Mouse (Mus musculus) intestine, postnatal 0 days (tissue): ENCODE results near the gene Il6st. TPM values are rescaled to one million over a fixed set of nuclear protein-coding genes. Genes with fewer than 3 reads are reported as not detected.

ENCODE experiments used
- ATAC-seq: fragments of 200-750 bp; cut with Nextera tagmentation; 2 replicates; pipeline ENCODE4 v1.8.0; 2017; ENCODE audit warnings: mild to moderate bottlenecking, moderate TSS enrichment, moderate library complexity
- H3K27ac ChIP-seq: fragments of 300-500 bp; sonication (generic); 2 replicates; pipeline ENCODE4 v1.5.1; 2014; ENCODE audit warnings: mild to moderate bottlenecking, low read depth, low read length, moderate library complexity
- H3K27me3 ChIP-seq: fragments of 300-500 bp; sonication (generic); replicated peaks from 2 replicates; pipeline ENCODE4 v1.6.1; 2014; ENCODE audit warnings: low read length, mixed read lengths; ENCODE audit not compliant: control insufficient read depth, insufficient read depth
- H3K36me3 ChIP-seq: fragments of 300-500 bp; sonication (generic); 2 replicates; pipeline ENCODE4 v1.6.1; 2014; ENCODE audit warnings: mild to moderate bottlenecking, moderate library complexity; ENCODE audit not compliant: control insufficient read depth, insufficient read depth
- H3K4me1 ChIP-seq: fragments of 300-500 bp; sonication (generic); replicated peaks from 2 replicates; pipeline ENCODE4 v1.6.1; 2014; ENCODE audit warnings: antibody characterized with exemption, low read length, mixed read lengths; ENCODE audit not compliant: control insufficient read depth, insufficient read depth
- H3K4me2 ChIP-seq: fragments of 300-500 bp; sonication (generic); replicated peaks from 2 replicates; pipeline ENCODE4 v1.6.1; 2014; ENCODE audit warnings: low read depth, mild to moderate bottlenecking, moderate library complexity
- H3K4me3 ChIP-seq: fragments of 300-500 bp; sonication (generic); 2 replicates; pipeline ENCODE4 v1.5.1; 2014; ENCODE audit warnings: low read depth, low read length
- H3K9ac ChIP-seq: fragments of 300-500 bp; sonication (generic); 2 replicates; pipeline ENCODE4 v1.6.1; 2014; ENCODE audit warnings: mild to moderate bottlenecking, low read depth, low read length
- H3K9me3 ChIP-seq: fragments of 300-500 bp; sonication (generic); 2 replicates; pipeline ENCODE4 v1.6.1; 2016; ENCODE audit warnings: mixed run types; ENCODE audit not compliant: control insufficient read depth
- CTCF ChIP-seq: sonication (generic); IDR thresholded peaks from 2 replicates; pipeline ENCODE4 v1.5.1; 2016; ENCODE audit warnings: low read depth, mild to moderate bottlenecking, control low read depth, antibody characterized with exemption, moderate library complexity
- WGBS: fragments of 180-500 bp; shearing (Covaris S2); extraction: QIAGEN DNeasy Blood & Tissue Kit; methylation state at CpG from one replicate; pipeline ENCODE4 v1.1.7; 2014; 5-methylcytosine and 5-hydroxymethylcytosine counted together
- polyA plus RNA-seq: library from polyadenylated mRNA; unstranded; fragments of >200 nt; fragmentation: Nextera tagmentation; extraction: Ambion mirVana; gene quantifications from 2 replicates; pipeline ENCODE4 v1.2.1, GENCODE M21; 2015

The Il6st gene
- polyA plus RNA-seq, 1 experiment from 2014 or later = 20.5 TPM

GRCm38 (mm10) chr13:112523346-112523970 is 59.6 kb downstream of the Il6st start:
- no peaks in the 10 kb centered on the region for H3K9me3 ChIP-seq
- 65% methylated on average over 10 of the region's 10 CpGs for WGBS
- no peak overlapping the region for H3K27ac ChIP-seq
- H3K27me3 ChIP-seq = no peaks in the 10 kb centered on the region
- H3K36me3 ChIP-seq = no peaks in the 10 kb centered on the region
- ATAC-seq = no peak
- H3K4me1 ChIP-seq = no peaks in the 10 kb centered on the region
- no peak overlapping the region for H3K9ac ChIP-seq
- no peak overlapping the region for H3K4me2 ChIP-seq
- no peak for TF ChIP-seq CTCF
- H3K4me3 ChIP-seq = no peak overlapping the region

- Histone ChIP-seq H3K4me2 (no peak overlapping the region), H3K9ac (no peak overlapping the region), H3K27me3 (no peaks in the 10 kb centered on the region), H3K9me3 (no peaks in the 10 kb centered on the region), H3K4me3 (no peak overlapping the region), H3K36me3 (no peaks in the 10 kb centered on the region), H3K27ac (no peak overlapping the region), H3K4me1 (no peaks in the 10 kb centered on the region)
- no peak for TF ChIP-seq CTCF
- ATAC-seq = no peak
- WGBS = 35% methylated on average over 1 of the region's 1 CpGs
Observed at GRCm38 (mm10) chr13:112527186-112527585, 63.3 kb downstream of the Il6st start.

- Histone ChIP-seq H3K36me3 (no peaks in the 10 kb centered on the region), H3K4me2 (no peak overlapping the region), H3K9ac (no peak overlapping the region), H3K4me3 (no peak overlapping the region), H3K4me1 (no peaks in the 10 kb centered on the region), H3K27ac (no peak overlapping the region), H3K27me3 (no peaks in the 10 kb centered on the region), H3K9me3 (no peaks in the 10 kb centered on the region)
- 27% methylated on average over 3 of the region's 3 CpGs for WGBS
- ATAC-seq = 0 out of 2 replicates have a peak, but pooled peaks have one; percentile 28
- TF ChIP-seq CTCF = peak; percentile 94
Observed at GRCm38 (mm10) chr13:112529893-112530292, 66.0 kb downstream of the Il6st start.

GRCm38 (mm10) chr13:112532235-112532634 is 68.4 kb downstream of the Il6st start:
- TF ChIP-seq CTCF = no peak
- no peaks in the 10 kb centered on the region for H3K27me3 ChIP-seq
- H3K9me3 ChIP-seq = no peaks in the 10 kb centered on the region
- H3K9ac ChIP-seq = no peak overlapping the region
- no peaks in the 10 kb centered on the region for H3K4me1 ChIP-seq
- H3K4me2 ChIP-seq = no peak overlapping the region
- H3K36me3 ChIP-seq = no peaks in the 10 kb centered on the region
- no peak for ATAC-seq
- WGBS = 86% methylated on average over 6 of the region's 6 CpGs
- no peak overlapping the region for H3K27ac ChIP-seq
- no peak overlapping the region for H3K4me3 ChIP-seq

- Histone ChIP-seq H3K9me3 (no peaks in the 10 kb centered on the region), H3K36me3 (no peaks in the 10 kb centered on the region), H3K27me3 (no peaks in the 10 kb centered on the region), H3K9ac (no peak overlapping the region), H3K4me2 (no peak overlapping the region), H3K27ac (no peak overlapping the region), H3K4me3 (no peak overlapping the region), H3K4me1 (no peaks in the 10 kb centered on the region)
- TF ChIP-seq CTCF = no peak
- no peak for ATAC-seq
- WGBS = 81% methylated on average over 9 of the region's 9 CpGs
Observed at GRCm38 (mm10) chr13:112533556-112533955, 69.7 kb downstream of the Il6st start.

- no peak overlapping the region for H3K4me2 ChIP-seq
- H3K4me1 ChIP-seq = no peaks in the 10 kb centered on the region
- H3K36me3 ChIP-seq = no peaks in the 10 kb centered on the region
- H3K27me3 ChIP-seq = no peaks in the 10 kb centered on the region
- no peaks in the 10 kb centered on the region for H3K9me3 ChIP-seq
- no peak overlapping the region for H3K9ac ChIP-seq
- no peak overlapping the region for H3K27ac ChIP-seq
- no peak for ATAC-seq
- 51% methylated on average over 4 of the region's 4 CpGs for WGBS
- TF ChIP-seq CTCF = no peak
- no peak overlapping the region for H3K4me3 ChIP-seq
Observed at GRCm38 (mm10) chr13:112536611-112537010, 72.7 kb downstream of the Il6st start.
